Comparison of ENCODE assay signal across 11 mouse cellular contexts in genomic region chr8:85029271-85029670, GRCm38 (mm10). TPM values are rescaled to one million over a fixed set of nuclear protein-coding genes. Genes with fewer than 3 reads are reported as not detected.
DNase-seq lines count a peak whose midpoint lies in the region; ATAC-seq lines count a peak whose summit lies in the region.
"Had no signal": no experiment of that assay in that cellular context is flagged by ENCODE, and none has a peak within 500 bp of the region (broad histone marks: within the 10 kb centered on the region; RNA-seq: fewer than 3 reads in every experiment).

No protein-coding gene starts in this region.

- ATAC-seq in liver, embryonic 11.5 days (replicated peaks; ENCODE audit: low FRiP score) = no peak
- ATAC-seq in intestine, embryonic 14.5 days (replicated peaks; ENCODE audit: low FRiP score, low TSS enrichment, low read depth) = no peak
- ATAC-seq in neural tube, embryonic 13.5 days (ENCODE audit: low read depth) = no peak

- H3K9ac ChIP-seq in liver, embryonic 11.5 days (ENCODE audit: low read depth, low read length) = peak overlapping the region; percentile 99; the same call in 1 of the 2 replicates
- H3K9ac ChIP-seq in intestine, embryonic 14.5 days (ENCODE audit: low read length) = 0 out of 2 replicates have a peak overlapping the region, but pooled peaks have one; percentile 10
- peak overlapping the region; percentile 99; the same call in 1 of the 2 replicates for H3K9ac ChIP-seq in neural tube, embryonic 13.5 days

- H3K4me1 ChIP-seq in liver, embryonic 11.5 days (replicated peaks; ENCODE audit: control insufficient read depth, insufficient read depth, low read length) = peaks cover 30% of the 10 kb centered on the region
- H3K4me1 ChIP-seq in intestine, embryonic 14.5 days (replicated peaks; ENCODE audit: control insufficient read depth, insufficient read depth, low read length) = peaks cover 24% of the 10 kb centered on the region
- H3K4me1 ChIP-seq in neural tube, embryonic 13.5 days (replicated peaks) = peaks cover 35% of the 10 kb centered on the region

- H3K4me3 ChIP-seq in liver, embryonic 11.5 days (ENCODE audit: low read depth, low read length) = peak overlapping the region; percentile 100
- no peak overlapping the region for H3K4me3 ChIP-seq in intestine, embryonic 14.5 days (ENCODE audit: low read depth, low read length)
- no peak overlapping the region; the same call in 1 of the 2 replicates for H3K4me3 ChIP-seq in neural tube, embryonic 13.5 days

- H3K27ac ChIP-seq in liver, embryonic 11.5 days (ENCODE audit: low read depth, low read length) = no peak overlapping the region
- H3K27ac ChIP-seq in intestine, embryonic 14.5 days (ENCODE audit: low read depth) = no peak overlapping the region
- H3K27ac ChIP-seq in neural tube, embryonic 13.5 days (replicated peaks) = no peak overlapping the region

- H3K9me3 ChIP-seq in liver, embryonic 11.5 days (ENCODE audit: control insufficient read depth, low read length) = no peaks in the 10 kb centered on the region
- H3K9me3 ChIP-seq in intestine, embryonic 14.5 days (ENCODE audit: control insufficient read depth, low read length) = no peaks in the 10 kb centered on the region
- H3K9me3 ChIP-seq in neural tube, embryonic 13.5 days = no peaks in the 10 kb centered on the region

- DNase-seq in adrenal gland, adult 2 months = peak; percentile 34
- no peak for DNase-seq in adrenal gland, postnatal 10 days
- no peak for DNase-seq in liver, embryonic 11.5 days (ENCODE audit: low spot score)
- DNase-seq in liver = no peak
- DNase-seq in intestine, embryonic 14.5 days (ENCODE audit: low spot score) = no peak
- DNase-seq in spleen, adult 18-20 months = no peak
- no peak for DNase-seq in adrenal gland, adult 8-10 months
- DNase-seq: cerebellum, adult 8-10 months; gastrocnemius, postnatal 25 days had no signal

- H3K4me2 ChIP-seq in liver, embryonic 11.5 days = peak overlapping the region; percentile 92
- H3K4me2 ChIP-seq in intestine, embryonic 14.5 days (ENCODE audit: low read length) = no peak overlapping the region
- H3K4me2 ChIP-seq in neural tube, embryonic 13.5 days = peak overlapping the region; percentile 96

- no peaks in the 10 kb centered on the region for H3K27me3 ChIP-seq in liver, embryonic 11.5 days (replicated peaks; ENCODE audit: control insufficient read depth, insufficient read depth, low read length)
- no peaks in the 10 kb centered on the region for H3K27me3 ChIP-seq in intestine, embryonic 14.5 days (replicated peaks; ENCODE audit: control insufficient read depth, insufficient read depth, low read length)
- no peaks in the 10 kb centered on the region for H3K27me3 ChIP-seq in neural tube, embryonic 13.5 days

- 88% methylated on average over 14 of the region's 14 CpGs for WGBS in liver, embryonic 11.5 days
- 85% methylated on average over 14 of the region's 14 CpGs for WGBS in intestine, embryonic 14.5 days
- WGBS in neural tube, embryonic 13.5 days = 94% methylated on average over 14 of the region's 14 CpGs

- peaks cover 33% of the 10 kb centered on the region for H3K36me3 ChIP-seq in liver, embryonic 11.5 days (ENCODE audit: control insufficient read depth, insufficient read depth, low read length)
- H3K36me3 ChIP-seq in intestine, embryonic 14.5 days (ENCODE audit: control insufficient read depth, insufficient read depth, low read length) = peaks cover 49% of the 10 kb centered on the region
- H3K36me3 ChIP-seq in neural tube, embryonic 13.5 days = peaks cover 37% of the 10 kb centered on the region

RNA-seq across cellular contexts. Expression of gene Trir, which starts 2.6 kb away (rescaled TPM):
- 100 to 1,000 TPM; 160 to 184 TPM for total RNA-seq in adrenal gland, adult 2 months (2021)
- polyA plus RNA-seq in adrenal gland, adult 2 months (2012; rRNA removed) = 64.2 and 67.6 TPM in 2 replicates
- 100 to 1,000 TPM; 143 to 155 TPM for total RNA-seq in adrenal gland, postnatal 10 days (2021)
- polyA plus RNA-seq in liver, embryonic 11.5 days (2014; fragmentation: Nextera tagmentation; extraction: Ambion mirVana) = 126 and 138 TPM in 2 replicates
- polyA plus RNA-seq in intestine, embryonic 14.5 days (2014; fragmentation: Nextera tagmentation; extraction: Ambion mirVana) = 115 and 143 TPM in 2 replicates
- polyA plus RNA-seq in neural tube, embryonic 13.5 days (2015; fragmentation: Nextera tagmentation; extraction: Ambion mirVana) = 147 and 170 TPM in 2 replicates
- total RNA-seq in adrenal gland, adult 8-10 months (2022) = 100 to 1,000 TPM; 134 to 159 (median 155) TPM

RNA-seq across cellular contexts. Expression of gene Asna1, which starts 4.2 kb away (rescaled TPM):
- total RNA-seq in adrenal gland, adult 2 months (2021) = 100 to 1,000 TPM; 106 TPM
- 89.4 and 104 TPM in 2 replicates for polyA plus RNA-seq in adrenal gland, adult 2 months (2012; rRNA removed)
- total RNA-seq in adrenal gland, postnatal 10 days (2021) = 10 to 100 TPM; 86.5 to 92.4 TPM
- polyA plus RNA-seq in liver, embryonic 11.5 days (2014; fragmentation: Nextera tagmentation; extraction: Ambion mirVana) = 100 and 103 TPM in 2 replicates
- polyA plus RNA-seq in intestine, embryonic 14.5 days (2014; fragmentation: Nextera tagmentation; extraction: Ambion mirVana) = 95.9 and 105 TPM in 2 replicates
- polyA plus RNA-seq in neural tube, embryonic 13.5 days (2015; fragmentation: Nextera tagmentation; extraction: Ambion mirVana) = 148 and 151 TPM in 2 replicates
- total RNA-seq in adrenal gland, adult 8-10 months (2022) = 100 to 1,000 TPM in 2 of 4 experiments, 10 to 100 TPM in 2; 96.4 to 107 (median 101) TPM

RNA-seq across cellular contexts. Expression of gene Tnpo2, which starts 7.4 kb away (rescaled TPM):
- total RNA-seq in adrenal gland, adult 2 months (2021) = 100 to 1,000 TPM in 1 of 2 experiments, 10 to 100 TPM in 1; 68.3 to 101 TPM
- 44.7 and 54.1 TPM in 2 replicates for polyA plus RNA-seq in adrenal gland, adult 2 months (2012; rRNA removed)
- 10 to 100 TPM; 56.6 to 59.7 TPM for total RNA-seq in adrenal gland, postnatal 10 days (2021)
- polyA plus RNA-seq in liver, embryonic 11.5 days (2014; fragmentation: Nextera tagmentation; extraction: Ambion mirVana) = 17.7 and 19.3 TPM in 2 replicates
- polyA plus RNA-seq in intestine, embryonic 14.5 days (2014; fragmentation: Nextera tagmentation; extraction: Ambion mirVana) = 15.5 and 15.7 TPM in 2 replicates
- 49.0 and 52.7 TPM in 2 replicates for polyA plus RNA-seq in neural tube, embryonic 13.5 days (2015; fragmentation: Nextera tagmentation; extraction: Ambion mirVana)
- 10 to 100 TPM; 67.7 to 85.8 (median 73.5) TPM for total RNA-seq in adrenal gland, adult 8-10 months (2022)

RNA-seq across cellular contexts. Expression of gene Best2, which starts 14.9 kb away (rescaled TPM):
- total RNA-seq in adrenal gland, adult 2 months (2021) = not detected
- 0.18 TPM in 1 of 2 replicates, not detected in the other for polyA plus RNA-seq in adrenal gland, adult 2 months (2012; rRNA removed)
- not detected for total RNA-seq in adrenal gland, postnatal 10 days (2021)
- 0.13 TPM in 1 of 2 replicates, not detected in the other for polyA plus RNA-seq in liver, embryonic 11.5 days (2014; fragmentation: Nextera tagmentation; extraction: Ambion mirVana)
- not detected in 2 replicates for polyA plus RNA-seq in intestine, embryonic 14.5 days (2014; fragmentation: Nextera tagmentation; extraction: Ambion mirVana)
- polyA plus RNA-seq in neural tube, embryonic 13.5 days (2015; fragmentation: Nextera tagmentation; extraction: Ambion mirVana) = not detected in 2 replicates
- total RNA-seq in adrenal gland, adult 8-10 months (2022) = not detected
- total RNA-seq: gastrocnemius, postnatal 25 days; liver, adult 2 months had no signal

RNA-seq across cellular contexts. Expression of gene Fbxw9, which starts 30.6 kb away (rescaled TPM):
- 10 to 100 TPM; 12.3 to 13.5 TPM for total RNA-seq in adrenal gland, adult 2 months (2021)
- polyA plus RNA-seq in adrenal gland, adult 2 months (2012; rRNA removed) = 55.8 and 56.2 TPM in 2 replicates
- 10 to 100 TPM; 22.4 to 24.9 TPM for total RNA-seq in adrenal gland, postnatal 10 days (2021)
- 15.5 and 17.4 TPM in 2 replicates for polyA plus RNA-seq in liver, embryonic 11.5 days (2014; fragmentation: Nextera tagmentation; extraction: Ambion mirVana)
- polyA plus RNA-seq in intestine, embryonic 14.5 days (2014; fragmentation: Nextera tagmentation; extraction: Ambion mirVana) = 26.2 and 26.9 TPM in 2 replicates
- polyA plus RNA-seq in neural tube, embryonic 13.5 days (2015; fragmentation: Nextera tagmentation; extraction: Ambion mirVana) = 48.6 and 50.8 TPM in 2 replicates
- 10 to 100 TPM; 15.0 to 29.6 (median 21.6) TPM for total RNA-seq in adrenal gland, adult 8-10 months (2022)

Comparison
In these comparisons a context has a peak if more than half of its experiments do, and no peak if none do; other contexts are left out.
1. H3K9ac ChIP-seq: peak in every context shown above with its lines; median percentile 99 in liver, embryonic 11.5 days; 99 in neural tube, embryonic 13.5 days; 10 in intestine, embryonic 14.5 days.